Mouse (Mus musculus) gonadal fat pad, adult 2 months (tissue): Measurements from ENCODE around the gene Marveld3. TPM values are rescaled to one million over a fixed set of nuclear protein-coding genes. Genes with fewer than 3 reads are reported as not detected.

Experiments used
- DNase-seq: peaks from one replicate; pipeline ENCODE4 v3.0.0-alpha.2; 2012; ENCODE audit warnings: low read depth
- polyA plus RNA-seq: library from polyadenylated mRNA; depleted of rRNA; stranded (reverse); fragments of >200 nt; gene quantifications from 2 replicates; pipeline ENCODE4 v1.2.3, GENCODE M21; 2012

Marveld3 gene
- polyA plus RNA-seq, 1 experiment: 4.8 TPM

- DNase-seq: no peak
These were observed 2.1 kb upstream of the Marveld3 start for GRCm38 (mm10) chr8:109964106-109964505.

GRCm38 (mm10) chr8:109963421-109963820, 1.4 kb upstream of the Marveld3 start:
- no peak for DNase-seq

GRCm38 (mm10) chr8:109962896-109963295, 893 bp upstream of the Marveld3 start:
- no peak for DNase-seq

- DNase-seq: no peak
These were observed 2.9 kb downstream of the Marveld3 start for GRCm38 (mm10) chr8:109959112-109959511.

GRCm38 (mm10) chr8:109958036-109958655, 3.9 kb downstream of the Marveld3 start:
- DNase-seq: no peak

- no peak for DNase-seq
These were observed 4.6 kb downstream of the Marveld3 start for GRCm38 (mm10) chr8:109957167-109958028.

- DNase-seq: no peak
These were observed 7.5 kb downstream of the Marveld3 start for GRCm38 (mm10) chr8:109954486-109954948.

GRCm38 (mm10) chr8:109952171-109952570, 9.8 kb downstream of the Marveld3 start:
- no peak for DNase-seq

GRCm38 (mm10) chr8:109948285-109948564, 13.8 kb downstream of the Marveld3 start:
- no peak for DNase-seq

- DNase-seq: no peak
These were observed 14.3 kb downstream of the Marveld3 start for GRCm38 (mm10) chr8:109947447-109948284.

- no peak for DNase-seq
These were observed 15.7 kb downstream of the Marveld3 start for GRCm38 (mm10) chr8:109946272-109946671.

GRCm38 (mm10) chr8:109945694-109946093, 16.3 kb downstream of the Marveld3 start:
- no peak for DNase-seq

- no peak for DNase-seq
These were observed 16.8 kb downstream of the Marveld3 start for GRCm38 (mm10) chr8:109945153-109945632.

GRCm38 (mm10) chr8:109941606-109942360, 20.2 kb downstream of the Marveld3 start:
- DNase-seq: no peak

- no peak for DNase-seq
These were observed 41.3 kb downstream of the Marveld3 start for GRCm38 (mm10) chr8:109920406-109921390.

- peak; percentile 14 for DNase-seq
These were observed 44.7 kb downstream of the Marveld3 start for GRCm38 (mm10) chr8:109917277-109917676.

- no peak for DNase-seq
These were observed 54.6 kb downstream of the Marveld3 start for GRCm38 (mm10) chr8:109907376-109907775.

GRCm38 (mm10) chr8:109906907-109907306, 55.1 kb downstream of the Marveld3 start:
- DNase-seq: no peak

- no peak for DNase-seq
These were observed 56.9 kb downstream of the Marveld3 start for GRCm38 (mm10) chr8:109904928-109905668.
